Mouse (Mus musculus) cerebellum, postnatal 25 days (tissue): ENCODE measurements around the gene AI661453.

Source experiments
- DNase-seq, 2 experiments: peaks; one replicate each; pipeline ENCODE4 v3.0.0; 2021; ENCODE audit warnings: mixed read lengths in 2 of 2

The AI661453 gene

GRCm38 (mm10) chr17:47504228-47504627 is 67.8 kb downstream of the AI661453 start:
- DNase-seq, result no peak

- DNase-seq, result no peak
Observed at GRCm38 (mm10) chr17:47504941-47505346, 68.5 kb downstream of the AI661453 start, which contains the start of gene Ccnd3. Gene Ccnd3 (plus strand): TSS chr17:47505051.

- no peak for DNase-seq
Observed at GRCm38 (mm10) chr17:47505566-47505965, 69.2 kb downstream of the AI661453 start.

GRCm38 (mm10) chr17:47506042-47506441 is 69.6 kb downstream of the AI661453 start:
- DNase-seq, result no peak

GRCm38 (mm10) chr17:47506697-47507096 is 70.3 kb downstream of the AI661453 start:
- no peak for DNase-seq

GRCm38 (mm10) chr17:47507523-47507922 is 71.1 kb downstream of the AI661453 start:
- no peak for DNase-seq

GRCm38 (mm10) chr17:47508012-47508608 is 71.7 kb downstream of the AI661453 start:
- peak in 1 of 2 experiments; percentile 36 for DNase-seq

GRCm38 (mm10) chr17:47509031-47509705 is 72.8 kb downstream of the AI661453 start:
- DNase-seq, result no peak

GRCm38 (mm10) chr17:47511111-47512020 is 75.0 kb downstream of the AI661453 start:
- peak; percentile 85 to 90 for DNase-seq

GRCm38 (mm10) chr17:47512956-47513775 is 76.8 kb downstream of the AI661453 start:
- no peak for DNase-seq

- DNase-seq, result no peak
Observed at GRCm38 (mm10) chr17:47515180-47515844, 78.9 kb downstream of the AI661453 start.

- no peak for DNase-seq
Observed at GRCm38 (mm10) chr17:47516232-47516631, 79.8 kb downstream of the AI661453 start.

- no peak for DNase-seq
Observed at GRCm38 (mm10) chr17:47518205-47518604, 81.8 kb downstream of the AI661453 start.
